Mouse (Mus musculus): ENCODE measurements at regions not wholly inside any gene's neighbourhood (a gene's known extent, or its start where the extent isn't known, plus 50 kb on each side); places are given as distances from the start of the nearest gene placed in this dataset.

DNA sequence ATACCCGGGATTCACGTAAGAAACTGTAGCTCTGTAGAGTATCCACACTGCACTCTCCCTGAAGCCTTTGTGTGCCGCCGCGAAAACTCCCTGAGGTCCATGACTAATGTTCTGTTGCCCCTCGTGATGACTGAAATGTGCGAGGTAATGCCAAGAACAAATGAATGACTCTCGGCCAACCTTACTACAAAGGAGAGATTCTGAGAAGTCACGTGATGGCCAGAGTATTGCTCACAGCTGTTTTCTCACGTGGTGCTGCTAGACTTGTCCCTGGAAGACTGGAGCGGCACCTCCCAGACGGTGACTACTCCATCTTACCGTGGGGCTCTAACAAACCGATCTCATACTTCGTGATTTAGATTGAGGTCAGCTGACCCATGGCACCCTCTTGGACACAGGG is 136.9 kb downstream of the Lrig3 start:
- H3K27me3 ChIP-seq (ENCODE audit: insufficient read depth, low read length), result no peaks in the 10 kb centered on the region
- DNase-seq, result no peak
- H3K4me2 ChIP-seq, result no peak overlapping the region
- H3K27ac ChIP-seq (ENCODE audit: low read depth), result no peak overlapping the region
- WGBS, result 75% methylated on average over 15 of the region's 15 CpGs
- no peak overlapping the region for H3K9ac ChIP-seq
- H3K9me3 ChIP-seq (ENCODE audit: low read depth, low read length), result no peaks in the 10 kb centered on the region
- no peaks in the 10 kb centered on the region for H3K36me3 ChIP-seq (ENCODE audit: insufficient read depth)
- no peaks in the 10 kb centered on the region for H3K4me1 ChIP-seq (ENCODE audit: insufficient read depth)
- TF ChIP-seq CTCF (IDR thresholded peaks at IDR 0.05; ENCODE audit: low read depth), result no peak
- no peak for ATAC-seq (ENCODE audit: insufficient read depth)
- H3K4me3 ChIP-seq (ENCODE audit: low read depth, low read length), result no peak overlapping the region

DNA sequence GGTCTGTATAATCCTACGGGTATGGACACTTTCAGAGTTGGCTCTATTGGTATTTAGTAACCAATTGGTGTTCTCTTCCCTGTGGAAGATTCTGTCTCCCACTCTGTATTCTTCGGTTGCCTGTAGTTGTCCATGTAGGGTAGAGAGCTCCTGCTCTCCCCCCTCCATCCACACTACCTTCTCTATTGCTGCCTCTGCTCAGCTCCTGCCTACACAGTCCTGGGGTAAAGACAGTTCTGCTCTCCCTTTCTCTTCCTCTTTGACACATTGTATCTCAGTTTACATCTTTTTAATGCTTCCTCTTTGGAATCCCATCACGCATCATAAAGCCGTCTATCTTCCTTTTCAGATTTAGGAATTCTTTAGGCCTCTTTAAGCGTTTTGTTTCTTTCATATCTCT is 147.1 kb downstream of the Lrig3 start:
- no peaks in the 10 kb centered on the region for H3K36me3 ChIP-seq (ENCODE audit: insufficient read depth)
- no peak overlapping the region for H3K4me2 ChIP-seq
- H3K9me3 ChIP-seq (ENCODE audit: low read depth, low read length), result no peaks in the 10 kb centered on the region
- no peak for TF ChIP-seq CTCF (IDR thresholded peaks at IDR 0.05; ENCODE audit: low read depth)
- no peak overlapping the region for H3K4me3 ChIP-seq (ENCODE audit: low read depth, low read length)
- WGBS, result 82% methylated on average over 5 of the region's 5 CpGs
- no peaks in the 10 kb centered on the region for H3K27me3 ChIP-seq (ENCODE audit: insufficient read depth, low read length)
- DNase-seq (no peak), ATAC-seq (ENCODE audit: insufficient read depth) (no peak)
- no peaks in the 10 kb centered on the region for H3K4me1 ChIP-seq (ENCODE audit: insufficient read depth)
- no peak overlapping the region for H3K9ac ChIP-seq
- H3K27ac ChIP-seq (ENCODE audit: low read depth), result no peak overlapping the region

DNA sequence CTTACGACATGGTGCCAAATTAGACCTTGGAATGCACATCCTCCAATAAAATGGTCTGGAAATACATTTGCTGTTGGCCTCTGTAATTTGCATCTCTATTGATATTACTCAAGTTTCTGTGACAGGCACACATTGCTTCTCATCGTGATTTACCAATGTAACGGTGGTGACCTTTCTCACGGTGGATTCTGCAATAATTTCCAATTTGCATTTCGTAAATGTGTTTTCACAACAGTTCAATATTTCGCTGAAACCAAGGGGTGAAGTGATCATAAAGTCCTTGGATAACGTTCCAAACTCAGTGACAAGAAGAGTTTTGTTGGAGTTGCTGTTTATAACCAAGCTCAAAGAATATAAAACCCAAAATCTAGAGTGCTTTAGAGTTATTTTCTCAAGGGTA is 149.4 kb downstream of the Lrig3 start:
- DNase-seq (no peak), ATAC-seq (ENCODE audit: insufficient read depth) (no peak)
- Histone ChIP-seq H3K27ac (ENCODE audit: low read depth) (no peak overlapping the region), H3K9me3 (ENCODE audit: low read depth, low read length) (no peaks in the 10 kb centered on the region), H3K4me1 (ENCODE audit: insufficient read depth) (no peaks in the 10 kb centered on the region), H3K9ac (no peak overlapping the region), H3K4me2 (no peak overlapping the region), H3K36me3 (ENCODE audit: insufficient read depth) (no peaks in the 10 kb centered on the region), H3K4me3 (ENCODE audit: low read depth, low read length) (no peak overlapping the region), H3K27me3 (ENCODE audit: insufficient read depth, low read length) (no peaks in the 10 kb centered on the region)
- WGBS, result 83% methylated on average over 7 of the region's 7 CpGs
- TF ChIP-seq CTCF (IDR thresholded peaks at IDR 0.05; ENCODE audit: low read depth), result no peak

GRCm38 (mm10) chr10:126121626-126122025 is 155.7 kb downstream of the Lrig3 start:
- no peak for TF ChIP-seq CTCF (IDR thresholded peaks at IDR 0.05; ENCODE audit: low read depth)

GRCm38 (mm10) chr10:126122504-126122903 is 156.5 kb downstream of the Lrig3 start:
- no peak overlapping the region for H3K4me2 ChIP-seq
- no peak overlapping the region for H3K9ac ChIP-seq
- H3K36me3 ChIP-seq (ENCODE audit: insufficient read depth), result no peaks in the 10 kb centered on the region
- ATAC-seq (ENCODE audit: insufficient read depth), result no peak
- no peak overlapping the region for H3K27ac ChIP-seq (ENCODE audit: low read depth)
- WGBS, result 78% methylated on average over 5 of the region's 5 CpGs
- DNase-seq, result no peak
- no peaks in the 10 kb centered on the region for H3K27me3 ChIP-seq (ENCODE audit: insufficient read depth, low read length)
- TF ChIP-seq CTCF (IDR thresholded peaks at IDR 0.05; ENCODE audit: low read depth), result no peak
- no peaks in the 10 kb centered on the region for H3K4me1 ChIP-seq (ENCODE audit: insufficient read depth)
- no peaks in the 10 kb centered on the region for H3K9me3 ChIP-seq (ENCODE audit: low read depth, low read length)
- H3K4me3 ChIP-seq (ENCODE audit: low read depth, low read length), result no peak overlapping the region

More at GRCm38 (mm10) chr10:126121626-126122025, 155.7 kb downstream of the Lrig3 start:
- Histone ChIP-seq H3K4me3 (ENCODE audit: low read depth, low read length) (no peak overlapping the region), H3K4me1 (ENCODE audit: insufficient read depth) (no peaks in the 10 kb centered on the region), H3K36me3 (ENCODE audit: insufficient read depth) (no peaks in the 10 kb centered on the region), H3K9me3 (ENCODE audit: low read depth, low read length) (no peaks in the 10 kb centered on the region), H3K4me2 (no peak overlapping the region), H3K27ac (ENCODE audit: low read depth) (no peak overlapping the region), H3K9ac (no peak overlapping the region), H3K27me3 (ENCODE audit: insufficient read depth, low read length) (no peaks in the 10 kb centered on the region)
- ATAC-seq (ENCODE audit: insufficient read depth) (no peak), DNase-seq (no peak)
- 61% methylated on average over 10 of the region's 10 CpGs for WGBS

GRCm38 (mm10) chr10:126133188-126133587 is 167.2 kb downstream of the Lrig3 start:
- ATAC-seq (ENCODE audit: insufficient read depth) (no peak), DNase-seq (no peak)
- TF ChIP-seq CTCF (IDR thresholded peaks at IDR 0.05; ENCODE audit: low read depth), result no peak
- Histone ChIP-seq H3K27ac (ENCODE audit: low read depth) (no peak overlapping the region), H3K4me3 (ENCODE audit: low read depth, low read length) (no peak overlapping the region), H3K36me3 (ENCODE audit: insufficient read depth) (no peaks in the 10 kb centered on the region), H3K4me1 (ENCODE audit: insufficient read depth) (no peaks in the 10 kb centered on the region), H3K27me3 (ENCODE audit: insufficient read depth, low read length) (no peaks in the 10 kb centered on the region), H3K9ac (no peak overlapping the region), H3K4me2 (no peak overlapping the region), H3K9me3 (ENCODE audit: low read depth, low read length) (no peaks in the 10 kb centered on the region)
- WGBS, result 71% methylated on average over 3 of the region's 3 CpGs

DNA sequence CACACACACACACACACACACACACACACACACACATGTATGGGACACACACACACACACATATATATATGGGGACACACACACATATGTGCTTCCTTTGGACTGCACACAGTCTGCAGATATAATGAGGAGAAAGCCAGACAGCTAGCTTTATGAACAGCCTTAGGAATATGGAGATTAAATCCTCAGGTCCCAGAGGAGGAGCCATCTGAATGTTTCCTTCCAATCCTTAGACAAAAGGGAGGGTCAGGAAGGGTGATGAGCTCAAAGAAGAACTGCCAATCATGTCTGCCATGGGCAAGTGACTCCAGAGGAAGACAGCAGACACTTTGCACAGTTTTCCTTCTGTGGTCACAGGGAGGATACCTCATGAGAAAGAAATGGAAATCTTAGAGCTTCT is 168.0 kb downstream of the Lrig3 start:
- no peak for ATAC-seq (ENCODE audit: insufficient read depth)
- DNase-seq, result no peak

DNA sequence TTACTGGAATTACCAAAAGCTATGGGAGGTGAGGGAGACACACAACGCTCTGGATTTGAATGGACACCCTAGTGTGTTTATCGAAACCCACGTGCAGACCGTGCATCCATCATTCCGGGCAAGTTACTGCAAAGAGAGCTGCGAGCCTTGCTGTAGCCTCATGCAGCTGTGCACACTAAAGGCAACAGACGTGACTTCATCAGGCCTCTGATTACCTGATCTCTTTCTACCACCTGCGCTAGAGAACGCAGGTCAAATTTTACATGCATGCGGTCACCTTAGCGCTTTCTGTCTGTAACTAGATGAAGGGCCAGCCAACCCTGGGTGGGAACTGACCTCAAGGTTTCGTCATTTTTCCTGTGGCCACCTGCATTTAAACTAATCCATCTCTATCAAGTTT is 172.6 kb downstream of the Lrig3 start:
- no peak overlapping the region for H3K27ac ChIP-seq (ENCODE audit: low read depth)
- WGBS, result 80% methylated on average over 12 of the region's 12 CpGs
- H3K4me2 ChIP-seq, result no peak overlapping the region
- no peaks in the 10 kb centered on the region for H3K36me3 ChIP-seq (ENCODE audit: insufficient read depth)
- no peaks in the 10 kb centered on the region for H3K27me3 ChIP-seq (ENCODE audit: insufficient read depth, low read length)
- H3K4me1 ChIP-seq (ENCODE audit: insufficient read depth), result no peaks in the 10 kb centered on the region
- no peak overlapping the region for H3K9ac ChIP-seq
- ATAC-seq (ENCODE audit: insufficient read depth) (no peak), DNase-seq (no peak)
- TF ChIP-seq CTCF (IDR thresholded peaks at IDR 0.05; ENCODE audit: low read depth), result no peak
- no peak overlapping the region for H3K4me3 ChIP-seq (ENCODE audit: low read depth, low read length)
- H3K9me3 ChIP-seq (ENCODE audit: low read depth, low read length), result no peaks in the 10 kb centered on the region

More for the DNA sequence above, 168.0 kb downstream of the Lrig3 start:
- no peak for TF ChIP-seq CTCF (IDR thresholded peaks at IDR 0.05; ENCODE audit: low read depth)
- H3K9me3 ChIP-seq (ENCODE audit: low read depth, low read length), result no peaks in the 10 kb centered on the region
- H3K4me3 ChIP-seq (ENCODE audit: low read depth, low read length), result no peak overlapping the region
- no peak overlapping the region for H3K27ac ChIP-seq (ENCODE audit: low read depth)
- H3K4me1 ChIP-seq (ENCODE audit: insufficient read depth), result no peaks in the 10 kb centered on the region
- no peak overlapping the region for H3K4me2 ChIP-seq
- no peaks in the 10 kb centered on the region for H3K27me3 ChIP-seq (ENCODE audit: insufficient read depth, low read length)
- no peak overlapping the region for H3K9ac ChIP-seq
- H3K36me3 ChIP-seq (ENCODE audit: insufficient read depth), result no peaks in the 10 kb centered on the region
